ENCODE assay signal across 22 mouse cellular contexts in genomic region chr2:82178693-82179092, GRCm38 (mm10).
DNase-seq lines count a peak whose midpoint lies in the region; ATAC-seq and TF ChIP-seq lines count a peak whose summit lies in the region.
"Had no signal": no experiment of that assay in that cellular context is flagged by ENCODE, and none has a peak within 500 bp of the region (broad histone marks: within the 10 kb centered on the region; RNA-seq: fewer than 3 reads in every experiment).

No protein-coding gene starts in this region.

- no peaks in the 10 kb centered on the region for H3K4me1 ChIP-seq in embryonic facial prominence, embryonic 14.5 days (ENCODE audit: control insufficient read depth, insufficient read depth, low read length)
- H3K4me1 ChIP-seq in embryonic facial prominence, embryonic 10.5 days: no peaks in the 10 kb centered on the region
- H3K4me1 ChIP-seq in stomach, postnatal 0 days (replicated peaks; ENCODE audit: control insufficient read depth, insufficient read depth): no peaks in the 10 kb centered on the region
- H3K4me1 ChIP-seq in kidney, adult 2 months (ENCODE audit: control insufficient read depth, insufficient read depth, low read length): no peaks in the 10 kb centered on the region
- H3K4me1 ChIP-seq: embryonic facial prominence, embryonic 12.5 days; forebrain, embryonic 12.5 days; heart, embryonic 10.5 days; hindbrain, embryonic 12.5 days had no signal

- WGBS in embryonic facial prominence, embryonic 14.5 days: 87% methylated on average over 2 of the region's 2 CpGs
- WGBS in embryonic facial prominence, embryonic 10.5 days: 90% methylated on average over 2 of the region's 2 CpGs
- 68% methylated on average over 2 of the region's 2 CpGs for WGBS in stomach, postnatal 0 days
- WGBS in kidney, adult 2 months: 91% methylated on average over 2 of the region's 2 CpGs

- H3K27me3 ChIP-seq in embryonic facial prominence, embryonic 14.5 days (replicated peaks; ENCODE audit: control insufficient read depth, insufficient read depth, low read length): no peaks in the 10 kb centered on the region
- H3K27me3 ChIP-seq in embryonic facial prominence, embryonic 10.5 days (replicated peaks; ENCODE audit: low read depth, poor library complexity, severe bottlenecking): no peaks in the 10 kb centered on the region
- no peaks in the 10 kb centered on the region for H3K27me3 ChIP-seq in stomach, postnatal 0 days (ENCODE audit: control insufficient read depth, insufficient read depth, low read length)
- no peaks in the 10 kb centered on the region for H3K27me3 ChIP-seq in kidney, adult 2 months (replicated peaks; ENCODE audit: control insufficient read depth, insufficient read depth, low read length)
- H3K27me3 ChIP-seq: embryonic facial prominence, embryonic 12.5 days; forebrain, embryonic 12.5 days; hindbrain, embryonic 12.5 days had no signal

- H3K9me3 ChIP-seq in embryonic facial prominence, embryonic 14.5 days (ENCODE audit: control insufficient read depth, low read length): no peaks in the 10 kb centered on the region
- no peaks in the 10 kb centered on the region for H3K9me3 ChIP-seq in embryonic facial prominence, embryonic 10.5 days
- H3K9me3 ChIP-seq in stomach, postnatal 0 days (ENCODE audit: control insufficient read depth, low read length): no peaks in the 10 kb centered on the region
- H3K9me3 ChIP-seq: embryonic facial prominence, embryonic 12.5 days; forebrain, embryonic 12.5 days; heart, embryonic 10.5 days; hindbrain, embryonic 12.5 days had no signal

- H3K36me3 ChIP-seq in embryonic facial prominence, embryonic 14.5 days (ENCODE audit: control insufficient read depth, insufficient read depth, low read length): no peaks in the 10 kb centered on the region
- no peaks in the 10 kb centered on the region for H3K36me3 ChIP-seq in embryonic facial prominence, embryonic 10.5 days (replicated peaks)
- H3K36me3 ChIP-seq in stomach, postnatal 0 days (ENCODE audit: control insufficient read depth, insufficient read depth, low read length): no peaks in the 10 kb centered on the region
- no peaks in the 10 kb centered on the region for H3K36me3 ChIP-seq in kidney, adult 2 months (ENCODE audit: control insufficient read depth, insufficient read depth, low read length)
- H3K36me3 ChIP-seq: embryonic facial prominence, embryonic 12.5 days; forebrain, embryonic 12.5 days; heart, embryonic 10.5 days; hindbrain, embryonic 12.5 days had no signal

- no peak overlapping the region for H3K4me3 ChIP-seq in embryonic facial prominence, embryonic 14.5 days (ENCODE audit: low read depth, low read length)
- H3K4me3 ChIP-seq in embryonic facial prominence, embryonic 10.5 days: no peak overlapping the region
- no peak overlapping the region for H3K4me3 ChIP-seq in stomach, postnatal 0 days (ENCODE audit: low read depth, low read length)
- H3K4me3 ChIP-seq in kidney, adult 2 months (ENCODE audit: insufficient read depth, low read depth, low read length): no peak overlapping the region
- H3K4me3 ChIP-seq: embryonic facial prominence, embryonic 12.5 days; forebrain, embryonic 12.5 days; heart, embryonic 10.5 days; hindbrain, embryonic 12.5 days had no signal

- no peak for ATAC-seq in embryonic facial prominence, embryonic 14.5 days (ENCODE audit: low read depth)
- 0 out of 2 replicates have a peak, but pooled peaks have one; percentile 64 for ATAC-seq in stomach, postnatal 0 days (ENCODE audit: low FRiP score, low TSS enrichment)
- ATAC-seq: forebrain, embryonic 16.5 days; hindbrain, embryonic 16.5 days had no signal

- DNase-seq in embryonic facial prominence, embryonic 14.5 days (ENCODE audit: low spot score): peak; percentile 31
- no peak for DNase-seq in embryonic facial prominence, embryonic 10.5 days (ENCODE audit: low spot score)
- DNase-seq in right cerebral cortex, adult 18-20 months: peak; percentile 19
- DNase-seq in right cerebral cortex, postnatal 10 days (ENCODE audit: low spot score in 2 of 2): no peak
- DNase-seq in 3T3-L1 (ENCODE audit: low read depth, low spot score): peak; percentile 36
- no peak for DNase-seq in stomach, postnatal 0 days (ENCODE audit: low spot score)
- no peak for DNase-seq in kidney, adult 2 months
- DNase-seq: adrenal gland, adult 8-10 months; adrenal gland, postnatal 36 days; cerebellum, adult 11 months; cerebellum, adult 8-10 months; cerebellum, postnatal 14 days; embryo, embryonic 11 days; heart, adult 18-20 months; heart, postnatal 10 days; heart, postnatal 4 days had no signal

- H3K4me2 ChIP-seq in embryonic facial prominence, embryonic 14.5 days (ENCODE audit: low read depth, low read length): no peak overlapping the region
- H3K4me2 ChIP-seq in stomach, postnatal 0 days (replicated peaks; ENCODE audit: low read depth): no peak overlapping the region
- H3K4me2 ChIP-seq: embryonic facial prominence, embryonic 12.5 days; forebrain, embryonic 12.5 days; hindbrain, embryonic 12.5 days had no signal

- TF ChIP-seq POLR2A in kidney, adult 2 months (IDR thresholded peaks at IDR 0.05; ENCODE audit: low read depth, low read length): no peak

- H3K27ac ChIP-seq in embryonic facial prominence, embryonic 14.5 days (replicated peaks; ENCODE audit: low read depth, low read length): no peak overlapping the region
- H3K27ac ChIP-seq in embryonic facial prominence, embryonic 10.5 days (replicated peaks): no peak overlapping the region
- H3K27ac ChIP-seq in stomach, postnatal 0 days (replicated peaks): no peak overlapping the region
- H3K27ac ChIP-seq in kidney, adult 2 months (ENCODE audit: insufficient read depth, low read depth, low read length): no peak overlapping the region
- H3K27ac ChIP-seq: embryonic facial prominence, embryonic 12.5 days; forebrain, embryonic 12.5 days; heart, embryonic 10.5 days; hindbrain, embryonic 12.5 days had no signal

- no peak overlapping the region for H3K9ac ChIP-seq in embryonic facial prominence, embryonic 14.5 days (ENCODE audit: low read depth, low read length)
- no peak overlapping the region for H3K9ac ChIP-seq in stomach, postnatal 0 days (ENCODE audit: low read length)
- H3K9ac ChIP-seq: embryonic facial prominence, embryonic 12.5 days; forebrain, embryonic 12.5 days; hindbrain, embryonic 12.5 days had no signal

- TF ChIP-seq CTCF in stomach, postnatal 0 days (IDR thresholded peaks at IDR 0.05; ENCODE audit: low read depth): no peak
- no peak for TF ChIP-seq CTCF in kidney, adult 2 months (conservative IDR thresholded peaks at IDR 0.05; ENCODE audit: insufficient read depth, insufficient read length, low read depth, low read length)

- TF ChIP-seq EP300 in stomach, postnatal 0 days (optimal IDR thresholded peaks at IDR 0.05): peak; percentile 84

Comparison
In these comparisons a context has a peak if more than half of its experiments do, and no peak if none do; other contexts are left out.
1. DNase-seq: peak in embryonic facial prominence, embryonic 14.5 days (single experiment), right cerebral cortex, adult 18-20 months (single experiment) and 3T3-L1 (single experiment); none in embryonic facial prominence, embryonic 10.5 days (single experiment), right cerebral cortex, postnatal 10 days (0 of 2), stomach, postnatal 0 days (single experiment) and kidney, adult 2 months (single experiment).